Mouse (Mus musculus): ENCODE data around the gene Fancc. TPM values are rescaled to one million over a fixed set of nuclear protein-coding genes. Genes with fewer than 3 reads are reported as not detected.
A peak's percentile ranks its signal among the peaks of the same experiment; 100 is the strongest.
"Not testable (repeated sequence)": the region's sequence is repeated elsewhere in the genome, so short reads cannot be mapped to it uniquely, and the experiment has no call there.

Fancc gene
- total and polyA plus RNA-seq, 2 experiments from 2014 or later = 9.2 to 12.1 TPM

- not testable (repeated sequence) for ATAC-seq (ENCODE audit: low FRiP score)
Measured at GRCm38 (mm10) chr13:63428211-63428610, 68.9 kb downstream of the Fancc start.

GRCm38 (mm10) chr13:63423060-63423459, 74.0 kb downstream of the Fancc start:
- Histone ChIP-seq H3K4me2 (ENCODE audit: low read depth, low read length, poor library complexity, severe bottlenecking) (no peak overlapping the region), H3K27ac (ENCODE audit: low read depth, low read length) (no peak overlapping the region), H3K9me3 (ENCODE audit: low read length) (no peaks in the 10 kb centered on the region), H3K9ac (replicated peaks; ENCODE audit: low read length, poor library complexity, severe bottlenecking) (no peak overlapping the region), H3K36me3 (ENCODE audit: insufficient read depth, low read length) (no peaks in the 10 kb centered on the region), H3K4me3 (ENCODE audit: low read depth, low read length) (no peak overlapping the region), H3K4me1 (ENCODE audit: insufficient read depth, low read length) (no peaks in the 10 kb centered on the region), H3K27me3 (ENCODE audit: insufficient read depth, low read length) (no peaks in the 10 kb centered on the region)
- ATAC-seq (ENCODE audit: low FRiP score) (no peak), DNase-seq (ENCODE audit: low spot score) (no peak)
- TF ChIP-seq CTCF (IDR thresholded peaks at IDR 0.05) = no peak
- 98% methylated on average over 2 of the region's 2 CpGs for WGBS

More at GRCm38 (mm10) chr13:63428211-63428610, 68.9 kb downstream of the Fancc start:
- TF ChIP-seq CTCF (IDR thresholded peaks at IDR 0.05) = peak; percentile 44
- H3K4me2 ChIP-seq (ENCODE audit: low read depth, low read length, poor library complexity, severe bottlenecking); DNase-seq (ENCODE audit: low spot score); H3K4me3 ChIP-seq (ENCODE audit: low read depth, low read length); H3K9me3 ChIP-seq (ENCODE audit: low read length); H3K27ac ChIP-seq (ENCODE audit: low read depth, low read length); H3K36me3 ChIP-seq (ENCODE audit: insufficient read depth, low read length); H3K27me3 ChIP-seq (ENCODE audit: insufficient read depth, low read length); H3K9ac ChIP-seq (replicated peaks; ENCODE audit: low read length, poor library complexity, severe bottlenecking); H3K4me1 ChIP-seq (ENCODE audit: insufficient read depth, low read length): not testable (repeated sequence)
- WGBS = 92% methylated on average over 5 of the region's 5 CpGs

GRCm38 (mm10) chr13:63421225-63421624, 75.9 kb downstream of the Fancc start:
- H3K4me1 ChIP-seq (ENCODE audit: insufficient read depth, low read length) = no peaks in the 10 kb centered on the region
- H3K9me3 ChIP-seq (ENCODE audit: low read length) = no peaks in the 10 kb centered on the region
- no peak for TF ChIP-seq CTCF (IDR thresholded peaks at IDR 0.05)
- no peak overlapping the region for H3K4me3 ChIP-seq (ENCODE audit: low read depth, low read length)
- no peak overlapping the region for H3K4me2 ChIP-seq (ENCODE audit: low read depth, low read length, poor library complexity, severe bottlenecking)
- no peak overlapping the region for H3K9ac ChIP-seq (replicated peaks; ENCODE audit: low read length, poor library complexity, severe bottlenecking)
- no peak overlapping the region for H3K27ac ChIP-seq (ENCODE audit: low read depth, low read length)
- H3K36me3 ChIP-seq (ENCODE audit: insufficient read depth, low read length) = no peaks in the 10 kb centered on the region
- no peaks in the 10 kb centered on the region for H3K27me3 ChIP-seq (ENCODE audit: insufficient read depth, low read length)
- DNase-seq (ENCODE audit: low spot score) (no peak), ATAC-seq (ENCODE audit: low FRiP score) (no peak)

GRCm38 (mm10) chr13:63418148-63418547, 78.9 kb downstream of the Fancc start:
- Histone ChIP-seq H3K36me3 (ENCODE audit: insufficient read depth, low read length) (no peaks in the 10 kb centered on the region), H3K4me3 (ENCODE audit: low read depth, low read length) (no peak overlapping the region), H3K4me1 (ENCODE audit: insufficient read depth, low read length) (no peaks in the 10 kb centered on the region), H3K9me3 (ENCODE audit: low read length) (no peaks in the 10 kb centered on the region), H3K27ac (ENCODE audit: low read depth, low read length) (no peak overlapping the region), H3K27me3 (ENCODE audit: insufficient read depth, low read length) (no peaks in the 10 kb centered on the region), H3K9ac (replicated peaks; ENCODE audit: low read length, poor library complexity, severe bottlenecking) (no peak overlapping the region), H3K4me2 (ENCODE audit: low read depth, low read length, poor library complexity, severe bottlenecking) (no peak overlapping the region)
- 80% methylated on average over 2 of the region's 2 CpGs for WGBS
- TF ChIP-seq CTCF (IDR thresholded peaks at IDR 0.05) = peak; percentile 33; the same call in 1 of the 2 replicates
- ATAC-seq (ENCODE audit: low FRiP score) (no peak), DNase-seq (ENCODE audit: low spot score) (no peak)

- Histone ChIP-seq H3K9me3 (ENCODE audit: low read length) (no peaks in the 10 kb centered on the region), H3K9ac (replicated peaks; ENCODE audit: low read length, poor library complexity, severe bottlenecking) (no peak overlapping the region), H3K27me3 (ENCODE audit: insufficient read depth, low read length) (no peaks in the 10 kb centered on the region), H3K4me3 (ENCODE audit: low read depth, low read length) (no peak overlapping the region), H3K36me3 (ENCODE audit: insufficient read depth, low read length) (no peaks in the 10 kb centered on the region), H3K4me2 (ENCODE audit: low read depth, low read length, poor library complexity, severe bottlenecking) (no peak overlapping the region), H3K4me1 (ENCODE audit: insufficient read depth, low read length) (no peaks in the 10 kb centered on the region), H3K27ac (ENCODE audit: low read depth, low read length) (no peak overlapping the region)
- WGBS = 72% methylated on average over 3 of the region's 3 CpGs
- ATAC-seq (ENCODE audit: low FRiP score) = no peak
- no peak for TF ChIP-seq CTCF (IDR thresholded peaks at IDR 0.05)
- no peak for DNase-seq (ENCODE audit: low spot score)
Measured at GRCm38 (mm10) chr13:63416824-63417223, 80.3 kb downstream of the Fancc start.

GRCm38 (mm10) chr13:63412662-63413061, 84.4 kb downstream of the Fancc start:
- Histone ChIP-seq H3K9ac (replicated peaks; ENCODE audit: low read length, poor library complexity, severe bottlenecking) (no peak overlapping the region), H3K4me2 (ENCODE audit: low read depth, low read length, poor library complexity, severe bottlenecking) (no peak overlapping the region), H3K27ac (ENCODE audit: low read depth, low read length) (no peak overlapping the region), H3K9me3 (ENCODE audit: low read length) (no peaks in the 10 kb centered on the region), H3K4me1 (ENCODE audit: insufficient read depth, low read length) (no peaks in the 10 kb centered on the region), H3K4me3 (ENCODE audit: low read depth, low read length) (no peak overlapping the region), H3K36me3 (ENCODE audit: insufficient read depth, low read length) (no peaks in the 10 kb centered on the region), H3K27me3 (ENCODE audit: insufficient read depth, low read length) (no peaks in the 10 kb centered on the region)
- ATAC-seq (ENCODE audit: low FRiP score) (no peak), DNase-seq (ENCODE audit: low spot score) (no peak)
- no peak for TF ChIP-seq CTCF (IDR thresholded peaks at IDR 0.05)
- 94% methylated on average over 4 of the region's 4 CpGs for WGBS

Measured in midbrain, postnatal 0 days (tissue).